Comparison of ENCODE assay signal across 1 mouse cellular context in genomic region chr5:118563590-118563989, GRCm38 (mm10).
TF ChIP-seq lines count a peak whose summit lies in the region.

No protein-coding gene starts in this region.

TF ChIP-seq in CH12.LX, 34 proteins besides CTCF, POLR2A, EP300 and RAD21 (continued from another document):
- no peak for TF ChIP-seq JUN (IDR thresholded peaks at IDR 0.05; ENCODE audit: insufficient read depth, low read depth, low read length)
- no peak for TF ChIP-seq NRF1 (IDR thresholded peaks at IDR 0.05; ENCODE audit: low read depth, low read length)
- TF ChIP-seq ELF1 (IDR thresholded peaks at IDR 0.05; ENCODE audit: low read depth, low read length), result no peak
- TF ChIP-seq MAFK (IDR thresholded peaks at IDR 0.05; ENCODE audit: insufficient replicate concordance, low read length), result no peak
- no peak for TF ChIP-seq MAZ (IDR thresholded peaks at IDR 0.05; ENCODE audit: low read depth, low read length)
- no peak for TF ChIP-seq SMC3 (IDR thresholded peaks at IDR 0.05; ENCODE audit: low read depth, low read length)
- no peak for TF ChIP-seq ZC3H11A (IDR thresholded peaks at IDR 0.05; ENCODE audit: low read depth, low read length)
- TF ChIP-seq CHD1 (IDR thresholded peaks at IDR 0.05; ENCODE audit: low read depth, low read length), result no peak
- TF ChIP-seq MXI1 (IDR thresholded peaks at IDR 0.05; ENCODE audit: low read depth, low read length), result no peak
- TF ChIP-seq BHLHE40 (IDR thresholded peaks at IDR 0.05; ENCODE audit: low read depth, low read length), result no peak
- TF ChIP-seq IRF4 (IDR thresholded peaks at IDR 0.05; ENCODE audit: low read depth, low read length), result no peak
- no peak for TF ChIP-seq PAX5 (IDR thresholded peaks at IDR 0.05; ENCODE audit: low read length)
TF ChIP-seq in CH12.LX: peak in this region for 0.
